Mouse (Mus musculus): Measurements from ENCODE around the gene Capzb. TPM values are rescaled to one million over a fixed set of nuclear protein-coding genes. Genes with fewer than 3 reads are reported as not detected.

Gene Capzb
- total and polyA plus RNA-seq, 3 experiments = 103 to 354 TPM; not detected in 1

GRCm38 (mm10) chr4:139301780-139302179 lies 109.1 kb downstream of the Capzb start:
- no peak overlapping the region for H3K4me3 ChIP-seq (ENCODE audit: control insufficient read depth in 1 of 2, insufficient read depth in 1 of 2, low read depth in 2 of 2, low read length in 2 of 2)
- no peaks in the 10 kb centered on the region; a peak in 1 of 4 replicates for H3K36me3 ChIP-seq (ENCODE audit: control insufficient read depth in 1 of 2, insufficient read depth in 2 of 2, low read length in 2 of 2)
- no peak overlapping the region for H3K9ac ChIP-seq (ENCODE audit: control insufficient read depth, low read depth, low read length, poor library complexity, severe bottlenecking)
- no peak for DNase-seq (ENCODE audit: low read depth, low spot score)
- H3K27me3 ChIP-seq (ENCODE audit: control insufficient read depth in 1 of 2, insufficient read depth in 2 of 2, low read length in 2 of 2) = no peaks in the 10 kb centered on the region
- no peaks in the 10 kb centered on the region for H3K79me2 ChIP-seq (ENCODE audit: control insufficient read depth, insufficient read depth, low read length, poor library complexity)
- no peak overlapping the region for H3K27ac ChIP-seq (ENCODE audit: control insufficient read depth, low read depth, low read length)
- H3K9me3 ChIP-seq (replicated peaks; ENCODE audit: insufficient read depth, low read length) = no peaks in the 10 kb centered on the region
- TF ChIP-seq RAD21 (IDR thresholded peaks at IDR 0.05; ENCODE audit: low read depth, low read length) (no peak), ZMIZ1 (IDR thresholded peaks at IDR 0.05; ENCODE audit: low read depth, low read length) (no peak), POLR2A (IDR thresholded peaks at IDR 0.05; ENCODE audit: control insufficient read depth in 1 of 2, insufficient read depth in 1 of 2, low read depth in 1 of 2, low read length in 2 of 2, poor library complexity in 1 of 2) (no peak), TAL1 (IDR thresholded peaks at IDR 0.05; ENCODE audit: low read length) (no peak), ZC3H11A (IDR thresholded peaks at IDR 0.05; ENCODE audit: low read depth, low read length) (no peak), MYC (IDR thresholded peaks at IDR 0.05; ENCODE audit: low read depth, low read length) (no peak), MAZ (IDR thresholded peaks at IDR 0.05; ENCODE audit: low read depth, low read length) (no peak), E2F4 (IDR thresholded peaks at IDR 0.05; ENCODE audit: borderline replicate concordance, low read depth, low read length) (no peak), BHLHE40 (IDR thresholded peaks at IDR 0.05; ENCODE audit: borderline replicate concordance, low read depth, low read length) (no peak), ZKSCAN1 (IDR thresholded peaks at IDR 0.05; ENCODE audit: low read depth, low read length) (no peak), UBTF (IDR thresholded peaks at IDR 0.05; ENCODE audit: borderline replicate concordance, insufficient read depth, low read depth, low read length) (no peak), POLR2AphosphoS2 (IDR thresholded peaks at IDR 0.05; ENCODE audit: low read length) (no peak), MAFK (IDR thresholded peaks at IDR 0.05; ENCODE audit: borderline replicate concordance, low read depth, low read length) (no peak), NELFE (IDR thresholded peaks at IDR 0.05; ENCODE audit: low read depth, low read length) (no peak), SMC3 (IDR thresholded peaks at IDR 0.05; ENCODE audit: low read depth, low read length) (no peak), HCFC1 (IDR thresholded peaks at IDR 0.05; ENCODE audit: low read depth, low read length) (no peak), MAX (IDR thresholded peaks at IDR 0.05; ENCODE audit: low read length) (no peak)
- H3K4me1 ChIP-seq (ENCODE audit: control insufficient read depth in 1 of 2, insufficient read depth in 2 of 2, low read length in 2 of 2) = no peaks in the 10 kb centered on the region

- H3K4me3 ChIP-seq (ENCODE audit: control insufficient read depth in 1 of 2, insufficient read depth in 1 of 2, low read depth in 2 of 2, low read length in 2 of 2) = no peak overlapping the region
- no peak for DNase-seq (ENCODE audit: low read depth, low spot score)
- H3K9me3 ChIP-seq (replicated peaks; ENCODE audit: insufficient read depth, low read length) = no peaks in the 10 kb centered on the region
- no peak overlapping the region for H3K27ac ChIP-seq (ENCODE audit: control insufficient read depth, low read depth, low read length)
- H3K9ac ChIP-seq (ENCODE audit: control insufficient read depth, low read depth, low read length, poor library complexity, severe bottlenecking) = no peak overlapping the region
- no peaks in the 10 kb centered on the region for H3K27me3 ChIP-seq (ENCODE audit: control insufficient read depth in 1 of 2, insufficient read depth in 2 of 2, low read length in 2 of 2)
- H3K4me1 ChIP-seq (ENCODE audit: control insufficient read depth in 1 of 2, insufficient read depth in 2 of 2, low read length in 2 of 2) = no peaks in the 10 kb centered on the region
- no peaks in the 10 kb centered on the region; a peak in 1 of 4 replicates for H3K36me3 ChIP-seq (ENCODE audit: control insufficient read depth in 1 of 2, insufficient read depth in 2 of 2, low read length in 2 of 2)
- TF ChIP-seq POLR2AphosphoS2 (IDR thresholded peaks at IDR 0.05; ENCODE audit: low read length) = no peak
- no peak for TF ChIP-seq KAT2A (conservative IDR thresholded peaks at IDR 0.05; ENCODE audit: low read depth, low read length)
- TF ChIP-seq TAL1 (IDR thresholded peaks at IDR 0.05; ENCODE audit: low read length) = no peak
- TF ChIP-seq TBP (IDR thresholded peaks at IDR 0.05; ENCODE audit: low read depth, low read length) = no peak
- TF ChIP-seq TCF12 (IDR thresholded peaks at IDR 0.05; ENCODE audit: low read depth, low read length) = no peak
- no peaks in the 10 kb centered on the region for H3K79me2 ChIP-seq (ENCODE audit: control insufficient read depth, insufficient read depth, low read length, poor library complexity)
These were observed 109.5 kb downstream of the Capzb start for GRCm38 (mm10) chr4:139302241-139302640.
